Mouse (Mus musculus): Measurements from ENCODE around the gene Slit3.

DNA sequence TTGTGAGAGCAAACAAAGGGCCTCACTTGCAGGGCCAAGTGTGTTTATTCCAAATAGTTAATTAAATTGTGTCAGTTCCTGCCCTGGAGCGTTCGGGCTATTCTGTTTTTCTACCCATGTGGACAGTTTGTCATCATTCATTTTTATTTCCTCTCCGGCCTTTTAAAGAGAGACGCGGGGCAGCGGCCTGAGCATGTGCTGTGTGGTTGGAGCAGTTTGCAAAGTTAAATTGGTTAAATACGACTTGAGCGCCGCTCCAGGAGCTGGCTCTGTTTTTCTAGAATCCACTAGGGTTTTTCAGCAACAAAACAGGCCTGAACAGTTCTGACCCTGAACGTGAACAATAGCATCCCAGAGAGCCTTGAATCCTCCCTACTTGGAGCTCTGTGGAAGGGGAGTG is 152.4 kb downstream of the Slit3 start:
- no peak for TF ChIP-seq TAL1 (IDR thresholded peaks at IDR 0.05; ENCODE audit: low read length)
- TF ChIP-seq GATA1 (IDR thresholded peaks at IDR 0.05; ENCODE audit: low read length) = no peak
